Mouse (Mus musculus): ENCODE measurements around the gene Nxn. TPM values are rescaled to one million over a fixed set of nuclear protein-coding genes. Genes with fewer than 3 reads are reported as not detected.
A peak's percentile ranks its signal among the peaks of the same experiment; 100 is the strongest.

Nxn gene
- total and polyA plus RNA-seq, 3 experiments = 10.0 to 19.1 (median 14.6) TPM

- no peaks in the 10 kb centered on the region; the same call in 1 of the 2 replicates for H3K79me2 ChIP-seq (replicated peaks; ENCODE audit: control insufficient read depth, insufficient read depth, low read length)
- H3K4me3 ChIP-seq = no peak overlapping the region
- WGBS = 87% methylated on average over 5 of the region's 5 CpGs
- no peak overlapping the region for H3K27ac ChIP-seq
- no peaks in the 10 kb centered on the region for H3K36me3 ChIP-seq (ENCODE audit: control insufficient read depth, insufficient read depth, low read length)
- intact Hi-C loops (cut with DNase I) = no loop called here
- TF ChIP-seq CTCF (IDR thresholded peaks at IDR 0.05) (no peak), EP300 (IDR thresholded peaks at IDR 0.05; ENCODE audit: insufficient read depth, low read depth, low read length) (no peak), POLR2A (IDR thresholded peaks at IDR 0.05; ENCODE audit: insufficient read depth, low read depth, low read length) (no peak)
- peaks cover 10% of the 10 kb centered on the region for H3K4me1 ChIP-seq (ENCODE audit: control insufficient read depth, insufficient read depth, low read length)
- no peak for DNase-seq
- no peaks in the 10 kb centered on the region for H3K27me3 ChIP-seq (ENCODE audit: control insufficient read depth, insufficient read depth, low read length)
- H3K9ac ChIP-seq (ENCODE audit: low read depth, low read length) = no peak overlapping the region
Measured at GRCm38 (mm10) chr11:76300862-76301261, 98.1 kb downstream of the Nxn start.

- Histone ChIP-seq H3K27ac (no peak overlapping the region), H3K79me2 (replicated peaks; ENCODE audit: control insufficient read depth, insufficient read depth, low read length) (no peaks in the 10 kb centered on the region; the same call in 1 of the 2 replicates), H3K9ac (ENCODE audit: low read depth, low read length) (no peak overlapping the region), H3K4me3 (no peak overlapping the region), H3K27me3 (ENCODE audit: control insufficient read depth, insufficient read depth, low read length) (no peaks in the 10 kb centered on the region), H3K36me3 (ENCODE audit: control insufficient read depth, insufficient read depth, low read length) (no peaks in the 10 kb centered on the region), H3K4me1 (ENCODE audit: control insufficient read depth, insufficient read depth, low read length) (peaks cover 16% of the 10 kb centered on the region)
- 60% methylated on average over 9 of the region's 9 CpGs for WGBS
- intact Hi-C loops (cut with DNase I) = no loop called here
- no peak for DNase-seq
- TF ChIP-seq EP300 (IDR thresholded peaks at IDR 0.05; ENCODE audit: insufficient read depth, low read depth, low read length) (no peak), CTCF (IDR thresholded peaks at IDR 0.05) (peak; percentile 39)
Measured at GRCm38 (mm10) chr11:76298457-76299000, 100.4 kb downstream of the Nxn start.

GRCm38 (mm10) chr11:76297252-76297651 is 101.7 kb downstream of the Nxn start:
- H3K4me1 ChIP-seq (ENCODE audit: control insufficient read depth, insufficient read depth, low read length) = peaks cover 17% of the 10 kb centered on the region
- no peaks in the 10 kb centered on the region; the same call in 1 of the 2 replicates for H3K79me2 ChIP-seq (replicated peaks; ENCODE audit: control insufficient read depth, insufficient read depth, low read length)
- no peak for DNase-seq
- H3K9ac ChIP-seq (ENCODE audit: low read depth, low read length) = no peak overlapping the region
- H3K4me3 ChIP-seq = no peak overlapping the region
- intact Hi-C loops (cut with DNase I) = no loop called here
- no peak for TF ChIP-seq POLR2A (IDR thresholded peaks at IDR 0.05; ENCODE audit: insufficient read depth, low read depth, low read length)
- H3K36me3 ChIP-seq (ENCODE audit: control insufficient read depth, insufficient read depth, low read length) = no peaks in the 10 kb centered on the region
- H3K27me3 ChIP-seq (ENCODE audit: control insufficient read depth, insufficient read depth, low read length) = no peaks in the 10 kb centered on the region
- no peak overlapping the region for H3K27ac ChIP-seq
- 74% methylated on average over 9 of the region's 9 CpGs for WGBS

- no peaks in the 10 kb centered on the region for H3K27me3 ChIP-seq (ENCODE audit: control insufficient read depth, insufficient read depth, low read length)
- intact Hi-C loops (cut with DNase I) = loop anchor here (5.0 kb wide), 1 partner anchor 32 kb away; no protein-coding TSS in a partner anchor
- H3K36me3 ChIP-seq (ENCODE audit: control insufficient read depth, insufficient read depth, low read length) = no peaks in the 10 kb centered on the region
- TF ChIP-seq CTCF (IDR thresholded peaks at IDR 0.05) (no peak), EP300 (IDR thresholded peaks at IDR 0.05; ENCODE audit: insufficient read depth, low read depth, low read length) (0 out of 2 replicates have a peak, but pooled peaks have one; percentile 23), POLR2A (IDR thresholded peaks at IDR 0.05; ENCODE audit: insufficient read depth, low read depth, low read length) (no peak)
- no peak overlapping the region for H3K4me3 ChIP-seq
- no peak overlapping the region for H3K9ac ChIP-seq (ENCODE audit: low read depth, low read length)
- no peaks in the 10 kb centered on the region; the same call in 1 of the 2 replicates for H3K79me2 ChIP-seq (replicated peaks; ENCODE audit: control insufficient read depth, insufficient read depth, low read length)
- peaks cover 18% of the 10 kb centered on the region for H3K4me1 ChIP-seq (ENCODE audit: control insufficient read depth, insufficient read depth, low read length)
- WGBS = 31% methylated on average over 9 of the region's 9 CpGs
- peak overlapping the region; percentile 48 for H3K27ac ChIP-seq
- peak in 1 of 2 experiments; percentile 29 for DNase-seq
Measured at GRCm38 (mm10) chr11:76294836-76295235, 104.1 kb downstream of the Nxn start.

- no peak for DNase-seq
- TF ChIP-seq EP300 (IDR thresholded peaks at IDR 0.05; ENCODE audit: insufficient read depth, low read depth, low read length) (no peak), CTCF (IDR thresholded peaks at IDR 0.05) (no peak), POLR2A (IDR thresholded peaks at IDR 0.05; ENCODE audit: insufficient read depth, low read depth, low read length) (no peak)
- Histone ChIP-seq H3K79me2 (replicated peaks; ENCODE audit: control insufficient read depth, insufficient read depth, low read length) (no peaks in the 10 kb centered on the region), H3K27ac (no peak overlapping the region), H3K4me3 (no peak overlapping the region), H3K9ac (ENCODE audit: low read depth, low read length) (no peak overlapping the region), H3K36me3 (ENCODE audit: control insufficient read depth, insufficient read depth, low read length) (no peaks in the 10 kb centered on the region), H3K27me3 (ENCODE audit: control insufficient read depth, insufficient read depth, low read length) (no peaks in the 10 kb centered on the region), H3K4me1 (ENCODE audit: control insufficient read depth, insufficient read depth, low read length) (peaks cover 18% of the 10 kb centered on the region)
- intact Hi-C loops (cut with DNase I) = loop anchor here (5.0 kb wide), 1 partner anchor 33 kb away; no protein-coding TSS in a partner anchor
- 78% methylated on average over 5 of the region's 5 CpGs for WGBS
Measured at GRCm38 (mm10) chr11:76294078-76294477, 104.9 kb downstream of the Nxn start.

GRCm38 (mm10) chr11:76292831-76293230 is 106.1 kb downstream of the Nxn start:
- WGBS = 51% methylated on average over 6 of the region's 6 CpGs
- peaks cover 18% of the 10 kb centered on the region for H3K4me1 ChIP-seq (ENCODE audit: control insufficient read depth, insufficient read depth, low read length)
- TF ChIP-seq EP300 (IDR thresholded peaks at IDR 0.05; ENCODE audit: insufficient read depth, low read depth, low read length) (no peak), POLR2A (IDR thresholded peaks at IDR 0.05; ENCODE audit: insufficient read depth, low read depth, low read length) (no peak), CTCF (IDR thresholded peaks at IDR 0.05) (no peak)
- peak overlapping the region; percentile 78 for H3K27ac ChIP-seq
- H3K27me3 ChIP-seq (ENCODE audit: control insufficient read depth, insufficient read depth, low read length) = no peaks in the 10 kb centered on the region
- no peaks in the 10 kb centered on the region for H3K79me2 ChIP-seq (replicated peaks; ENCODE audit: control insufficient read depth, insufficient read depth, low read length)
- H3K9ac ChIP-seq (ENCODE audit: low read depth, low read length) = no peak overlapping the region
- intact Hi-C loops (cut with DNase I) = loop anchor here (5.0 kb wide), 1 partner anchor 34 kb away; no protein-coding TSS in a partner anchor
- no peaks in the 10 kb centered on the region for H3K36me3 ChIP-seq (ENCODE audit: control insufficient read depth, insufficient read depth, low read length)
- H3K4me3 ChIP-seq = peak overlapping the region; percentile 27
- DNase-seq = peak; percentile 51 to 52

Data from heart, adult 2 months (tissue).